In the genomic region with DNA sequence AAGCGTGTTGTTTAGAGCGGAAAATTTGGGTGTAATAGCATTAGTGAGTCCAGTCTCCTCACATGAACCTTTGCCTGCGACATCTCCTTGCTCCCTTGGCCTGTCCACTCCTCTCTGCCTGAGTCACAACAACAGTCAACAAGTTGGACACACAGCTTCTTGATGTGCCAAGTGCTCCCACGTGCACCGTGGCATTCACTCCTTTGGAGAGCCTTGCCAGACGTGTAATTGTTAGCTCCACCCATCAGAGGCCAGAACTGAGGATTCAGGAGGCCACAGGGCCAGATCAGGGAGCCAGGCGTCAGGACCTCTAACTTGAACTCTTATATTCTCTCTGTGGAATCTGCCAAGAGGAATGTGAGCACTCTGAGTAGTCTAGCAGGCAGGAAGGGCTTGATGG, we compare ENCODE assay signal across 14 mouse cellular contexts. TPM values are rescaled to one million over a fixed set of nuclear protein-coding genes. Genes with fewer than 3 reads are reported as not detected.
DNase-seq lines count a peak whose midpoint lies in the region; ATAC-seq lines count a peak whose summit lies in the region.
"Had no signal": no experiment of that assay in that cellular context is flagged by ENCODE, and none has a peak within 500 bp of the region (broad histone marks: within the 10 kb centered on the region; RNA-seq: fewer than 3 reads in every experiment).

No protein-coding gene starts in this region.

- H3K27me3 ChIP-seq in embryonic facial prominence, embryonic 13.5 days: no peaks in the 10 kb centered on the region
- peaks cover 12% of the 10 kb centered on the region; the same call in 1 of the 2 replicates for H3K27me3 ChIP-seq in neural tube, embryonic 15.5 days (replicated peaks)
- H3K27me3 ChIP-seq: Patski; stomach, embryonic 15.5 days had no signal

- H3K4me3 ChIP-seq in embryonic facial prominence, embryonic 13.5 days: no peak overlapping the region
- H3K4me3 ChIP-seq in neural tube, embryonic 15.5 days (replicated peaks): no peak overlapping the region
- H3K4me3 ChIP-seq: erythroblast, embryonic 14.5 days; kidney, embryonic 15.5 days; stomach, embryonic 15.5 days had no signal

- H3K9ac ChIP-seq in embryonic facial prominence, embryonic 13.5 days: no peak overlapping the region
- no peak overlapping the region for H3K9ac ChIP-seq in neural tube, embryonic 15.5 days (replicated peaks)
- H3K9ac ChIP-seq: kidney, embryonic 15.5 days; lung, embryonic 14.5 days; stomach, embryonic 15.5 days had no signal

- WGBS in embryonic facial prominence, embryonic 13.5 days: 39% methylated on average over 7 of the region's 7 CpGs
- 53% methylated on average over 7 of the region's 7 CpGs for WGBS in neural tube, embryonic 15.5 days

- 0 out of 2 replicates have a peak overlapping the region, but pooled peaks have one; percentile 20 for H3K4me2 ChIP-seq in embryonic facial prominence, embryonic 13.5 days
- H3K4me2 ChIP-seq in neural tube, embryonic 15.5 days: no peak overlapping the region
- H3K4me2 ChIP-seq: kidney, embryonic 15.5 days; lung, embryonic 14.5 days; stomach, embryonic 15.5 days had no signal

- no peaks in the 10 kb centered on the region for H3K36me3 ChIP-seq in embryonic facial prominence, embryonic 13.5 days
- no peaks in the 10 kb centered on the region for H3K36me3 ChIP-seq in neural tube, embryonic 15.5 days
- H3K36me3 ChIP-seq: kidney, embryonic 15.5 days; stomach, embryonic 15.5 days had no signal

- H3K27ac ChIP-seq in embryonic facial prominence, embryonic 13.5 days: peak overlapping the region; percentile 94
- no peak overlapping the region for H3K27ac ChIP-seq in neural tube, embryonic 15.5 days (replicated peaks)
- H3K27ac ChIP-seq: kidney, embryonic 15.5 days had no signal

- intact Hi-C loops in heart, postnatal 14 days (cut with DNase I): no loop called here

- no peaks in the 10 kb centered on the region for H3K9me3 ChIP-seq in embryonic facial prominence, embryonic 13.5 days
- H3K9me3 ChIP-seq in neural tube, embryonic 15.5 days (replicated peaks): no peaks in the 10 kb centered on the region
- H3K9me3 ChIP-seq: kidney, embryonic 15.5 days; stomach, embryonic 15.5 days had no signal

- peak; percentile 23 for DNase-seq in cerebellum, adult 9-11 months
- DNase-seq in cerebellum, adult 8-10 months: no peak
- peak; percentile 69 for DNase-seq in 3134 (ENCODE audit: extremely low read depth, insufficient read length, low spot score)
- peak; percentile 52 to 55 for DNase-seq in heart, postnatal 14 days
- DNase-seq in yolk sac, embryonic 10.5 days (ENCODE audit: low spot score): no peak
- DNase-seq in B cell, adult 2 months: no peak
- DNase-seq: lung, embryonic 14.5 days; retina, postnatal 1 day had no signal

- ATAC-seq in embryonic facial prominence, embryonic 13.5 days (ENCODE audit: insufficient number of reproducible peaks, insufficient read depth, low FRiP score, low TSS enrichment, low read depth): no peak
- no peak for ATAC-seq in neural tube, embryonic 15.5 days (ENCODE audit: low FRiP score)
- ATAC-seq: Patski had no signal

- H3K4me1 ChIP-seq in embryonic facial prominence, embryonic 13.5 days: peaks cover 69% of the 10 kb centered on the region
- peaks cover 22% of the 10 kb centered on the region for H3K4me1 ChIP-seq in neural tube, embryonic 15.5 days

RNA-seq across cellular contexts. Expression of a gene that starts 58.7 kb away (rescaled TPM):
- polyA plus RNA-seq in embryonic facial prominence, embryonic 13.5 days (2015; fragmentation: Nextera tagmentation; extraction: Ambion mirVana): 20.7 and 21.4 TPM in 2 replicates
- total RNA-seq in heart, postnatal 14 days (2021): 10 to 100 TPM; 16.9 to 18.6 TPM
- polyA plus RNA-seq in neural tube, embryonic 15.5 days (2015; fragmentation: Nextera tagmentation; extraction: Ambion mirVana): 3.3 and 3.6 TPM in 2 replicates
- polyA plus RNA-seq: erythroblast, embryonic 14.5 days had no signal

Comparison
In these comparisons a context has a peak if more than half of its experiments do, and no peak if none do; other contexts are left out.
1. DNase-seq: peak in cerebellum, adult 9-11 months (single experiment), 3134 (single experiment) and heart, postnatal 14 days (2 of 2); none in cerebellum, adult 8-10 months (single experiment), yolk sac, embryonic 10.5 days (single experiment) and B cell, adult 2 months (0 of 2).